Mouse (Mus musculus) stomach, postnatal 0 days (tissue): Measurements from ENCODE around the gene Tmco4. TPM values are rescaled to one million over a fixed set of nuclear protein-coding genes. Genes with fewer than 3 reads are reported as not detected.

Source experiments
- ATAC-seq: fragments of 200-750 bp; cut with Nextera tagmentation; 2 replicates; pipeline ENCODE4 v1.8.0; 2017; ENCODE audit not compliant: low FRiP score, low TSS enrichment
- DNase-seq: peaks from one replicate; pipeline ENCODE4 v3.0.0-alpha.2; 2016; ENCODE audit warnings: low spot score
- H3K27ac ChIP-seq: fragments of 300-500 bp; sonication (generic); replicated peaks from 2 replicates; pipeline ENCODE4 v1.5.1; 2014; ENCODE audit warnings: mild to moderate bottlenecking, control low read depth
- H3K27me3 ChIP-seq: fragments of 300-500 bp; sonication (generic); 2 replicates; pipeline ENCODE4 v1.6.1; 2014; ENCODE audit warnings: low read length; ENCODE audit not compliant: control insufficient read depth, insufficient read depth
- H3K36me3 ChIP-seq: fragments of 300-500 bp; sonication (generic); 2 replicates; pipeline ENCODE4 v1.6.1; 2014; ENCODE audit warnings: low read length, mixed read lengths; ENCODE audit not compliant: control insufficient read depth, insufficient read depth
- H3K4me1 ChIP-seq: fragments of 300-500 bp; sonication (generic); replicated peaks from 2 replicates; pipeline ENCODE4 v1.6.1; 2014; ENCODE audit warnings: antibody characterized with exemption; ENCODE audit not compliant: control insufficient read depth, insufficient read depth
- H3K4me2 ChIP-seq: fragments of 300-500 bp; sonication (generic); replicated peaks from 2 replicates; pipeline ENCODE4 v1.6.1; 2014; ENCODE audit warnings: low read depth, mild to moderate bottlenecking, control low read depth, moderate library complexity
- H3K4me3 ChIP-seq: fragments of 300-500 bp; sonication (generic); 2 replicates; pipeline ENCODE4 v1.5.1; 2014; ENCODE audit warnings: low read depth, low read length, control low read depth
- H3K9ac ChIP-seq: fragments of 300-500 bp; sonication (generic); 2 replicates; pipeline ENCODE4 v1.6.1; 2014; ENCODE audit warnings: mild to moderate bottlenecking, low read length, control low read depth, mixed read lengths
- H3K9me3 ChIP-seq: fragments of 300-500 bp; sonication (generic); 2 replicates; pipeline ENCODE4 v1.6.1; 2016; ENCODE audit warnings: low read length; ENCODE audit not compliant: control insufficient read depth
- CTCF ChIP-seq: IDR thresholded peaks from 2 replicates; pipeline ENCODE4 v1.5.1; 2016; ENCODE audit warnings: antibody characterized with exemption, low read depth, mild to moderate bottlenecking, moderate library complexity
- EP300 ChIP-seq: optimal IDR thresholded peaks from 2 replicates; pipeline ENCODE3; 2016; ENCODE audit warnings: antibody characterized with exemption
- WGBS: fragments of 180-500 bp; shearing (Covaris S2); extraction: QIAGEN DNeasy Blood & Tissue Kit; methylation state at CpG from one replicate; pipeline ENCODE4 v1.1.7; 2014; 5-methylcytosine and 5-hydroxymethylcytosine counted together
- polyA plus RNA-seq: library from polyadenylated mRNA; unstranded; fragments of >200 nt; fragmentation: Nextera tagmentation; extraction: Ambion mirVana; gene quantifications from 2 replicates; pipeline ENCODE4 v1.2.1, GENCODE M21; 2015

The Tmco4 gene
- polyA plus RNA-seq, 1 experiment from 2014 or later: 10.8 TPM

GRCm38 (mm10) chr4:139091478-139092355 lies 119.0 kb downstream of the Tmco4 start:
- Histone ChIP-seq H3K27ac (peak overlapping the region; percentile 77; the same call in 1 of the 2 replicates), H3K36me3 (no peaks in the 10 kb centered on the region), H3K4me2 (peak overlapping the region; percentile 97), H3K4me1 (peaks cover 10% of the 10 kb centered on the region), H3K27me3 (no peaks in the 10 kb centered on the region), H3K9ac (peak overlapping the region; percentile 85), H3K4me3 (peak overlapping the region; percentile 81), H3K9me3 (0 out of 2 replicates have a peak, but pooled peaks cover 3% of the 10 kb centered on the region)
- WGBS: 7% methylated on average over 28 of the region's 28 CpGs
- ATAC-seq (no peak), DNase-seq (peak; percentile 52)
- TF ChIP-seq CTCF (no peak), EP300 (no peak)

DNA sequence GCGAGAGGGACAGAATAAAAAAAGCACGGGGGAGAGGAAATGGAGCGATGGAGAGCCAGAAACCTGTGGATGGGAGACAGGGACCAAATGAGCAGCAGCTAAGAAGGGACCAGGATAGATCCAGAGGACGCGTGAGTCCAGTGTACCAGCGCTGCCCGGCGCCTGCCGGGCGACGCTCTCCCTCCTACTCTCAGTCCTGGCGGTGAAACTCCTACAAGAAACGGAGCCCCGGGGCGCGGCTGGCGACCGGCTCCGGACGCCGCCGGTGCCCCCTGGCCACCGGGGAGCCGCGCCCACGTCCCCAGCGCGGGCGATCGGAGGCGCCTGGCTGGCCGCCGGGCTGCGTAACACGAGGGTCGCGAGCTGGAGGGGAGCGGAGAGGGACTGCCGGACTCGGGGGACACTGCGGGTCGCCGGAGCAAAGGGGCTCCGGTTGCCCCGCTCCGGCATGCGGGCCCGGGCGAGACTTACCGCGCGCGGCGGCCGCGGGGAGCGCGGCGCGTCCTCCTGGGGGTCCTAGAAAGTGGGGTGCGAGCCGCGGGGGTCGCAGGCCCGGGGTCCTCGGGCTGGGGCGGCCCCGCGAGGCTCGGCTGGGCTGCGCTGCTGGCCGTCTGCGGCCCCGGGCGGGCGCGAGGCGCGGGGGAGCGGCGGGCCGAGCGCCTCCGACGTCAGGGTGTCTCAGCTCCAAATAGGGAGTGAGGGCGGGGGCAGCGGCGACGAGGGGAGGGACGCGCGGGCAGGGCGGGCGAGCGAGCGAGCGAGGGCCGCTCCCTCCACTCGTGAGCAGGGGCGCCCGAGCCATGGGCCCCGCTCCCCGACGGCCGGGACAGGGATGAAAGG lies 119.9 kb downstream of the Tmco4 start, which contains the start of gene Nbl1:
Nbl1 (minus strand) TSS at position 638 of the 840 bp plus-strand sequence.
- ATAC-seq: peak; percentile 48
- H3K4me2 ChIP-seq: peak within 1 kb of the TSS; percentile 97
- no peaks in the 10 kb centered on the region for H3K36me3 ChIP-seq
- no peaks in the 10 kb centered on the region for H3K27me3 ChIP-seq
- peak within 1 kb of the TSS; percentile 81 for H3K4me3 ChIP-seq
- peaks cover 10% of the 10 kb centered on the region for H3K4me1 ChIP-seq
- WGBS: under 1% methylated on average over 89 of the region's 105 CpGs
- H3K27ac ChIP-seq: peak within 1 kb of the TSS; percentile 77
- TF ChIP-seq CTCF: no peak
- TF ChIP-seq EP300: no peak
- peak; percentile 77 for DNase-seq
- H3K9ac ChIP-seq: peak within 1 kb of the TSS; percentile 85
- 0 out of 2 replicates have a peak, but pooled peaks cover 3% of the 10 kb centered on the region for H3K9me3 ChIP-seq

GRCm38 (mm10) chr4:139093196-139093530 lies 120.5 kb downstream of the Tmco4 start:
- Histone ChIP-seq H3K9ac (peak overlapping the region; percentile 85; the same call in 1 of the 2 replicates), H3K27ac (peak overlapping the region; percentile 30; the same call in 1 of the 2 replicates), H3K4me1 (peaks cover 10% of the 10 kb centered on the region), H3K27me3 (no peaks in the 10 kb centered on the region), H3K36me3 (no peaks in the 10 kb centered on the region), H3K4me2 (peak overlapping the region; percentile 97), H3K4me3 (peak overlapping the region; percentile 81), H3K9me3 (0 out of 2 replicates have a peak, but pooled peaks cover 3% of the 10 kb centered on the region)
- DNase-seq: no peak
- no peak for TF ChIP-seq CTCF
- no peak for TF ChIP-seq EP300
- ATAC-seq: no peak
- WGBS: 27% methylated on average over 13 of the region's 13 CpGs

DNA sequence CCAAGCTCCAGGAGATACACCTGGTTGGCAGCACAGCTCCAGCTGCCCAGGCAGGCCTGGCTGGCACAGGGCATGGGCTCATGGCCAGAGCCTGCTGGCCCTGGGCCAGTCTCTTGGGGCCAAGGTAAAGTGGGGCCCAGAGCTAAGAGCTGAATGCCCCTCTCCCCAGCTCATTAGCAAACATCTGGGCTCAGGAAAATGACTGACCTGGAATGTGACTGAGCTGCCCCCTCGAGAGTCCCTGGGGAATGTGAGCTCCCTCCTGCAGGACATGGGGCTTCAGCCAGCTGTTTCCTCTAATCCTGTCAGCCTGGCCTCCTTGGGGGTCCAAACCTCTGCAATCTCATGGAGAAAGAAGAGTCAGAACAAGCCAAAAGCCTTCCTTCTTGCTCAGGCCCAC lies 122.7 kb downstream of the Tmco4 start:
- no peak overlapping the region for H3K9ac ChIP-seq
- H3K9me3 ChIP-seq: 0 out of 2 replicates have a peak, but pooled peaks cover 3% of the 10 kb centered on the region
- H3K4me2 ChIP-seq: no peak overlapping the region
- peak overlapping the region; percentile 69 for H3K27ac ChIP-seq
- no peak for TF ChIP-seq CTCF
- TF ChIP-seq EP300: no peak
- H3K27me3 ChIP-seq: no peaks in the 10 kb centered on the region
- no peaks in the 10 kb centered on the region for H3K36me3 ChIP-seq
- no peak overlapping the region for H3K4me3 ChIP-seq
- peaks cover 10% of the 10 kb centered on the region for H3K4me1 ChIP-seq
- no peak for DNase-seq
- no peak for ATAC-seq
- 11% methylated on average over 1 of the region's 1 CpGs for WGBS

- no peak for TF ChIP-seq EP300
- no peak for TF ChIP-seq CTCF
- Histone ChIP-seq H3K4me3 (no peak overlapping the region), H3K36me3 (no peaks in the 10 kb centered on the region), H3K9ac (no peak overlapping the region), H3K27ac (peak overlapping the region; percentile 69), H3K4me1 (peaks cover 5% of the 10 kb centered on the region), H3K27me3 (no peaks in the 10 kb centered on the region), H3K9me3 (0 out of 2 replicates have a peak, but pooled peaks cover 3% of the 10 kb centered on the region), H3K4me2 (no peak overlapping the region)
- WGBS: 18% methylated on average over 5 of the region's 5 CpGs
- DNase-seq: no peak
- ATAC-seq: peak; percentile 61; the same call in 1 of the 2 replicates
Observed at GRCm38 (mm10) chr4:139096201-139096600, 123.5 kb downstream of the Tmco4 start.
